Mouse (Mus musculus) lung, embryonic 14.5 days (tissue): ENCODE data around the gene Popdc2. TPM values are rescaled to one million over a fixed set of nuclear protein-coding genes. Genes with fewer than 3 reads are reported as not detected.

Source experiments
- ATAC-seq: fragments of 200-750 bp; cut with Nextera tagmentation; 2 replicates; pipeline ENCODE4 v1.8.0; 2017; ENCODE audit warnings: mild to moderate bottlenecking, moderate TSS enrichment, moderate library complexity; ENCODE audit not compliant: insufficient read depth
- DNase-seq: peaks from one replicate; pipeline ENCODE4 v3.0.0-alpha.2; 2015
- H3K27ac ChIP-seq: fragments of 300-500 bp; sonication (generic); 2 replicates; pipeline ENCODE4 v1.5.1; 2014; ENCODE audit warnings: low read depth, mild to moderate bottlenecking, moderate library complexity
- H3K27me3 ChIP-seq: fragments of 300-500 bp; sonication (generic); 2 replicates; pipeline ENCODE4 v1.6.1; 2014; ENCODE audit warnings: low read length, control low read depth; ENCODE audit not compliant: insufficient read depth
- H3K36me3 ChIP-seq: fragments of 300-500 bp; sonication (generic); 2 replicates; pipeline ENCODE4 v1.6.1; 2014; ENCODE audit warnings: control low read depth; ENCODE audit not compliant: insufficient read depth
- H3K4me1 ChIP-seq: fragments of 300-500 bp; sonication (generic); 2 replicates; pipeline ENCODE4 v1.6.1; 2014; ENCODE audit warnings: antibody characterized with exemption, control low read depth; ENCODE audit not compliant: insufficient read depth
- H3K4me2 ChIP-seq: fragments of 300-500 bp; sonication (generic); 2 replicates; pipeline ENCODE4 v1.6.1; 2014; ENCODE audit warnings: mild to moderate bottlenecking
- H3K4me3 ChIP-seq: fragments of 300-500 bp; sonication (generic); 2 replicates; pipeline ENCODE4 v1.5.1; 2014; ENCODE audit warnings: low read depth, low read length
- H3K9ac ChIP-seq: fragments of 300-500 bp; sonication (generic); 2 replicates; pipeline ENCODE4 v1.6.1; 2014
- H3K9me3 ChIP-seq: fragments of 300-500 bp; sonication (generic); 2 replicates; pipeline ENCODE4 v1.6.1; 2016; ENCODE audit warnings: low read depth, low read length, control low read depth
- CTCF ChIP-seq: IDR thresholded peaks from 2 replicates; pipeline ENCODE4 v1.5.1; 2016; ENCODE audit warnings: antibody characterized with exemption, low read depth
- WGBS: fragments of 180-500 bp; shearing (Covaris S2); extraction: QIAGEN DNeasy Blood & Tissue Kit; methylation state at CpG from one replicate; pipeline ENCODE4 v1.1.7; 2014; 5-methylcytosine and 5-hydroxymethylcytosine counted together
- polyA plus RNA-seq: library from polyadenylated mRNA; unstranded; fragments of >200 nt; fragmentation: Nextera tagmentation; extraction: Ambion mirVana; gene quantifications from 2 replicates; pipeline ENCODE4 v1.2.1, GENCODE M21; 2014

Popdc2 gene
- polyA plus RNA-seq, 1 experiment from 2014 or later, result 1.0 TPM

GRCm38 (mm10) chr16:38374379-38375140 is 12.6 kb downstream of the Popdc2 start:
- H3K4me2 ChIP-seq, result 0 out of 2 replicates have a peak overlapping the region, but pooled peaks have one; percentile 22

DNA sequence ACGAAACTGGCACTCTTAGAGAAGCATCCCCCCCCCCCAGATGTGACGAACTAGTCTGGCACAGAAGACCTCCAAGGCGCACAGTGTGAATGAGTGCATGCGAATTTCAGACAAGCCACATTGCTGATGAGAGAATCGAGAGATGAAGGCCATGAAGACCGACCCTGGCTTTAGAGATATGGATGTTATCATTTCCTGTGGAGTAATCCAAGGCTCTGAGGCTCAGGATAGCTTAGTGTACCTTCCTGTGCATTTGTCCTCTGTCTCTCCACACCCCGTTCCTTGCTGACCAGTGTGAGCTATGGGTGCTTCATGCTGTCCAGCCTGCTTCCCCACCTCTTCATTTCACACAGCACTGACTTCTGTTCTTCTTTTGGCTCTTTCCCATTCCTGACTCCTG is 13.2 kb downstream of the Popdc2 start:
- no peak for TF ChIP-seq CTCF
- DNase-seq (no peak), ATAC-seq (no peak)
- H3K4me1 ChIP-seq, result no peaks in the 10 kb centered on the region
- no peak overlapping the region for H3K4me2 ChIP-seq
- H3K9me3 ChIP-seq, result no peaks in the 10 kb centered on the region
- H3K36me3 ChIP-seq, result no peaks in the 10 kb centered on the region
- no peak overlapping the region for H3K9ac ChIP-seq
- no peak overlapping the region for H3K4me3 ChIP-seq
- no peaks in the 10 kb centered on the region for H3K27me3 ChIP-seq
- WGBS, result 72% methylated on average over 7 of the region's 7 CpGs
- H3K27ac ChIP-seq, result no peak overlapping the region

More at GRCm38 (mm10) chr16:38374379-38375140, 12.6 kb downstream of the Popdc2 start:
- DNase-seq (no peak), ATAC-seq (no peak)
- Histone ChIP-seq H3K9me3 (no peaks in the 10 kb centered on the region), H3K9ac (no peak overlapping the region), H3K27ac (no peak overlapping the region; the same call in 1 of the 2 replicates), H3K36me3 (no peaks in the 10 kb centered on the region), H3K4me3 (no peak overlapping the region), H3K27me3 (no peaks in the 10 kb centered on the region), H3K4me1 (no peaks in the 10 kb centered on the region)
- 76% methylated on average over 10 of the region's 10 CpGs for WGBS
- no peak for TF ChIP-seq CTCF

DNA sequence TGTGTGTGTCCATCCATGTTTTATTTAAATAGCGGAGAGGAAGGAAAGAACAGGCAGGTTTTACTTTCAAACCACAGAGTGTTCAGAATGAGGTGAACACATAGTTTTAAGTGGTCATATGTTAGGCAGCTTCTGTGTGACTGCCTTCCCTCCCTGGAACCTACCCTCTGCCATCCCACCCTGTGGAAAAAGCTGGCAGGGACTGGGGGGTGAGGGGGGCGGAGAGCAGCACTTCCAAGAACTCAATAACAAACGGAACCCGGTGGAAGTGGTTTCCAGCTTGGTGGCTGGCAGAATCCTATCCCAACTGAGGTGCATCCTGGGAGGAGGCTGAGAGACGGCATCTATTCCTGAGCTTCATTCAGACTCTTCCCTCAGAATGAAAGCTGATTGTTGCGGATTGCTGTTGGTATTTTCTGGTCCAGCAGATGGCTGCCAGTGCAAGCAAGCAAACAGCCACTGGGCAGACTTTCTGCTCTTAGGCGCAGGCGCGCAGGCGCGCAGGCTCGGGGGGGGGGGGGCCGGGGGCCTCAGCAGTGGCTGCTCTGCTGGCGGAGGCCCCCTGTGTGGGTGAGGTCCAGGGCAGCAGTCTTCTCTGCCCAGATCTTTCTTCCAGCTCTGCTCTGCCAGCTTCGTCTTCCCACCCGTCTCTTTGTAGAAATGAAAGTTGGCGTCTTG is 14.3 kb downstream of the Popdc2 start:
- no peaks in the 10 kb centered on the region for H3K27me3 ChIP-seq
- TF ChIP-seq CTCF, result peak; percentile 45
- H3K9ac ChIP-seq, result peak overlapping the region; percentile 43
- ATAC-seq (peak; percentile 89), DNase-seq (peak; percentile 73)
- peak overlapping the region; percentile 58 for H3K4me2 ChIP-seq
- H3K27ac ChIP-seq, result no peak overlapping the region
- no peaks in the 10 kb centered on the region for H3K36me3 ChIP-seq
- no peaks in the 10 kb centered on the region for H3K9me3 ChIP-seq
- H3K4me3 ChIP-seq, result peak overlapping the region; percentile 26
- WGBS, result 33% methylated on average over 16 of the region's 17 CpGs
- H3K4me1 ChIP-seq, result no peaks in the 10 kb centered on the region

DNA sequence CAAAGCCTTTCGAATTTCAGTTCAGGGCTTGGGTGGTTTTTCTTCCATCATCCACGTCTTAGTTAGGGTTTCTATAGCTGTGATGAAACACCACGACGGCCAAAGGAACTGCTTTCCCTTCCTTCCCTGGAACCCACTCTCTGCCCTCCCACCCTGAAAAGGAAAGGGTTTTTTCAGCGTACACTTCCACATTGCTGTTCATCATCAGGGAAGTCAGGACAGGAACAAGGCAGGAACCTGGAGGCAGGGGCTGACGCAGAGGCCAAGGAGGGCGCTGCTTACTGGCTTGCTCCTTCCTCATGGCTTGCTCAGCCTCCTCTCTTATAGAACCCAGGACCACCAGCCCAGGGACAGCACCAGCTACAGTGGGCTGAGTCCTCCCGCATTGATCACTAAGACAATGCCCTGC is 14.8 kb downstream of the Popdc2 start:
- DNase-seq, result no peak
- WGBS, result 48% methylated on average over 8 of the region's 8 CpGs

DNA sequence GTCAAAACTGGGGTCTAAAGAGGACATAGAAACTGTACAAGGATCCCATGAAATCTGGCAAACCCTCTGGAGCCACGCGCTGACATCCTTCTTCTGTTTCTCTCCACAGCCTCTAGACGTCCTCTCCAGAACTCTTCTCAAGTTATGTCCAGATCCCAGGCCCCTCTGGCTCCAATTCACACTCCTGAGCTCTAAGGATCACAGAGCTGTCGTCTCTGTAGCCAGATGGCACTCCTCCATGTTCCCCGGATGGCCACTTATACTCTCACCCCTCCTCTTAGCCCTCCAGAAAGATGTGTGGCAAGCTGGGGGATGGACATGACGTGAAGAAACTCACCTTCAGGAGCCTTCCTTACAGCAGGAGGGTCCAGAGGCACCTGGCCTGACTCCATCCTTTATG is 15.5 kb downstream of the Popdc2 start:
- Histone ChIP-seq H3K9me3 (no peaks in the 10 kb centered on the region), H3K9ac (no peak overlapping the region), H3K27ac (no peak overlapping the region), H3K4me2 (no peak overlapping the region), H3K36me3 (no peaks in the 10 kb centered on the region), H3K4me1 (no peaks in the 10 kb centered on the region), H3K27me3 (no peaks in the 10 kb centered on the region), H3K4me3 (no peak overlapping the region)
- no peak for DNase-seq
- TF ChIP-seq CTCF, result no peak
- 85% methylated on average over 6 of the region's 6 CpGs for WGBS
- no peak for ATAC-seq

More for the DNA sequence above, 14.8 kb downstream of the Popdc2 start:
- Histone ChIP-seq H3K4me3 (peak overlapping the region; percentile 26), H3K27ac (no peak overlapping the region; the same call in 1 of the 2 replicates), H3K27me3 (no peaks in the 10 kb centered on the region), H3K9me3 (no peaks in the 10 kb centered on the region), H3K9ac (peak overlapping the region; percentile 43), H3K4me1 (no peaks in the 10 kb centered on the region), H3K36me3 (no peaks in the 10 kb centered on the region), H3K4me2 (peak overlapping the region; percentile 58)
- ATAC-seq, result peak; percentile 40; the same call in 1 of the 2 replicates
- TF ChIP-seq CTCF, result no peak

DNA sequence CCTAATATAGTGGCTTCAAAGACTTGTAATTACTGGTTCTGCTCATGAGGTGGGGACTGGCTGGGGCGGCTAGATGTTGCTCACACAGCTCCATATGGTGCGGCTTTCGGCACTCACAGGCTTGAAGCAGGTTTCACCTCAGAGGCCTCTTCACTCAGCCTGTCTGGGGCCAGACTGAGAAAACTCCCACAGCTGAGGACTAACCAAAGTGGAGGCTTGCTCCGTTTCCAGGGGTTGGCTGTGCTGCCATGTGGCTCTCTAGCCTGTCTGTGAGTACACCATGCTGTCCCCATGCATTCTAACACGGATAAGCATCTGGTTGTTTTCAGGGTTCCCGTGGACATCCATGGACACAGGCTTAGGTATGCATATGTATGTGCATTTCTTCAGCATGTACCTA is 16.6 kb downstream of the Popdc2 start:
- H3K27ac ChIP-seq, result no peak overlapping the region
- 76% methylated on average over 6 of the region's 6 CpGs for WGBS
- no peaks in the 10 kb centered on the region for H3K27me3 ChIP-seq
- H3K4me1 ChIP-seq, result no peaks in the 10 kb centered on the region
- no peaks in the 10 kb centered on the region for H3K9me3 ChIP-seq
- DNase-seq (no peak), ATAC-seq (no peak)
- no peak for TF ChIP-seq CTCF
- H3K9ac ChIP-seq, result no peak overlapping the region
- no peak overlapping the region for H3K4me3 ChIP-seq
- no peaks in the 10 kb centered on the region for H3K36me3 ChIP-seq
- H3K4me2 ChIP-seq, result no peak overlapping the region

DNA sequence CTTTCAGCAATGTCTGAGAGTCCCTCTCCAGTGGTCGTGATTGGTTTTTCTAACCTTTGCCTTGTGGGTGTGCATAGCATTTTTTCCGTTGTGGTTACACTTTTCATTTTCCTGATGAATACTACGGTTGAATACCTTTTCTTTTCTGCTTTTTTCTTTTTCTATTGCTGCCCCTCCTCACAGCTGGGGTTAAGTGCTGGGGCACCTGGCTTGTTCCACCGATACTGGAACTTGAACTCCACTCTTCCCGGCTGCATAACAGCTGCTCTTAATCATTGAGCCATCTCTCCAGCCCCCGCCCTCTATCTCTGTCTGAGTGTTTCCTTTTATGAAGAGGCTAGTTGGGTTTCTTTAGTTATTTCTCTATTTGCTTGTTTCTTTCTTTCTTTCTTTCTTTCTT is 17.1 kb downstream of the Popdc2 start:
- H3K4me3 ChIP-seq, result no peak overlapping the region
- H3K27me3 ChIP-seq, result no peaks in the 10 kb centered on the region
- no peak overlapping the region for H3K4me2 ChIP-seq
- ATAC-seq (no peak), DNase-seq (no peak)
- H3K27ac ChIP-seq, result no peak overlapping the region
- TF ChIP-seq CTCF, result no peak
- H3K9ac ChIP-seq, result no peak overlapping the region
- H3K36me3 ChIP-seq, result no peaks in the 10 kb centered on the region
- WGBS, result 17% methylated on average over 6 of the region's 6 CpGs
- no peaks in the 10 kb centered on the region for H3K9me3 ChIP-seq
- H3K4me1 ChIP-seq, result no peaks in the 10 kb centered on the region
